Mouse (Mus musculus) cerebellum, adult 9-10 months (tissue): ENCODE results near the gene Abca7.

ENCODE experiments used
- DNase-seq: peaks from one replicate; pipeline ENCODE4 v3.0.0; 2022

The Abca7 gene

DNA sequence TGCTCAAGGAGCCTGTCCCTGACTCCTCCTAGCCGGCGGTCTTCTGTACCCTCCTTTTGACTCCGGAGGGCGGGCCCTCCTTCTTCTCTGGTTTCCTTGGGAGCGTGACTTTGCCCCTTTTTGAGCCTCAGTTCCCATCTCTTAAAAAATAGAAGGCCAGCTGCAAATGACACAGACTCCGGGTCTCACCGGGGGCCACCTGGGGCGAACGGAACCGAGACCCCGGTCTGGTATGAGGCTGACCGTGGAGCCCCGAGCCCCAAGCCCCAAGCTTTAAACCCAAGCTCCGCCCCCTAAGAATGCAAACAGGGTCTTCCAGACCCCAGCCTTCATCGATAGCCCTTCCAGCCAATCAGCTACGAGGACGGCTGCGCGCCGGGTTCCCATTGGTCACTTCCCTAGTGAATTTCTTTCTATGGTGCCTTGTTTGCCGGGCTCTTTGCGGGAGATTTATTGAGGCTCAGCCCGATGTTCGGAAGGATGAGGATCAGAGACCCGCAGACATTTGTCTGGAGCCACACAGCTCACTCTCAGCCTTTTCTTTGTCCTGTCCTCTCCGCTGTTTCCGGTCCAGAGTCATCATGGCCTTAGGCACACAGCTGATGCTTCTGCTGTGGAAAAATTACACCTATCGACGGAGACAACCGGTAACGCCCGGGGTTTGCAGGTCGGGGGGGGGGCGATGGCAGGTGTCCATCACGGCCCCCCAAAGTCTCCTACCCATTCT, 903 bp downstream of the Abca7 start:
- DNase-seq, result peak; percentile 85

- peak; percentile 86 for DNase-seq
These were observed 1.5 kb downstream of the Abca7 start for GRCm38 (mm10) chr10:79997819-79998218.

GRCm38 (mm10) chr10:80001945-80002344, 5.7 kb downstream of the Abca7 start:
- DNase-seq, result no peak

DNA sequence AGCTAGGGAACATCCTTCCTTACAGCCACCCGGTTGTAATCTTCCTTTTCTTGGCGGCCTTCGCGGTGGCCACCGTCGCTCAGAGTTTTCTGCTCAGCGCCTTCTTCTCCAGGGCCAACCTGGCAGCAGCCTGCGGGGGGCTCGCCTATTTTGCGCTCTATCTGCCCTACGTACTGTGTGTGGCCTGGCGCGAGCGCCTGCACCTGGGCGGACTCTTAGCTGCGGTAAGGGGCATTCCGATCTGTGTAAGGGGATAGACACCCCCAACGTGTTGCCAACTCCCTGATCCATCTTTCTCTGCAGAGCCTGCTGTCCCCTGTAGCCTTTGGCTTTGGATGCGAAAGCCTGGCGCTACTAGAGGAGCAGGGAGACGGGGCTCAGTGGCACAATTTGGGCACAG, 6.5 kb downstream of the Abca7 start:
- no peak for DNase-seq

- no peak for DNase-seq
These were observed 7.3 kb downstream of the Abca7 start for GRCm38 (mm10) chr10:80003374-80004232.

DNA sequence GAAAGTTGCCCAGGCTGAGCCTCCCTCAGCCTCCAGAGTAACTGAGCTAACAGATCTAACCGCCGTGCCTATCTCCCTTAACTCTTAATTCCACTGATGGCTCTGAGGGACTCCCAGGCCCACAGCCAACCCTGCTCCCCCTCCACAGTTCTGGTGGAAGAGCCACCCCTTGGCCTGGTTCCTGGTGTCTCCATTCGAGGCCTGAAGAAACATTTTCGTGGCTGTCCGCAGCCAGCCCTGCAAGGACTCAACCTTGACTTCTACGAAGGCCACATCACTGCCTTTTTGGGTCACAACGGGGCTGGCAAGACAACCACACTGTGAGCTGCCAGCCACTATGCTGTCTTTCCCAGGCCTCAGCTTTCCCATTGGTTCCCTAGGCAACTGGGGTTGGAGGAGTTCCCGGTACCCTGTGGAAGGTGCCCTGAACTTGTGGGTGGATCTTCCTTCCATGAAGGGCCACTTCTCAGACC, 8.0 kb downstream of the Abca7 start:
- no peak for DNase-seq

DNA sequence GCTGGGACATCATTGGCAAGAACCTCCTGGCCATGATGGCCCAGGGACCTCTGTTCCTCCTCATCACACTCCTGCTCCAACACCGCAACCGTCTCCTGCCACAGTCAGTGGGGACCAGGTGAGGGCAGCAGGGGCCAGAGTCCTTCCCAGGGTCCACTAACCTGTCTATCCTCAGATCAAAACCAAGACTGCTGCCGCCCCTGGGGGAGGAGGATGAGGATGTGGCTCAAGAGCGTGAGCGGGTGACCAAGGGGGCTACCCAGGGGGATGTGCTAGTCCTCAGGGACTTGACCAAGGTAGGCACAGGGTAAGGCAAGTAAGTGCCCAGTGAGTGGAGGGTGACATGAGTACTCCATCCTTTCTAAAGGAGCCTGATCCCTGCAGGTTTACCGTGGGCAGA, 15.4 kb downstream of the Abca7 start:
- no peak for DNase-seq

GRCm38 (mm10) chr10:80013609-80014008, 17.3 kb downstream of the Abca7 start:
- DNase-seq, result no peak

DNA sequence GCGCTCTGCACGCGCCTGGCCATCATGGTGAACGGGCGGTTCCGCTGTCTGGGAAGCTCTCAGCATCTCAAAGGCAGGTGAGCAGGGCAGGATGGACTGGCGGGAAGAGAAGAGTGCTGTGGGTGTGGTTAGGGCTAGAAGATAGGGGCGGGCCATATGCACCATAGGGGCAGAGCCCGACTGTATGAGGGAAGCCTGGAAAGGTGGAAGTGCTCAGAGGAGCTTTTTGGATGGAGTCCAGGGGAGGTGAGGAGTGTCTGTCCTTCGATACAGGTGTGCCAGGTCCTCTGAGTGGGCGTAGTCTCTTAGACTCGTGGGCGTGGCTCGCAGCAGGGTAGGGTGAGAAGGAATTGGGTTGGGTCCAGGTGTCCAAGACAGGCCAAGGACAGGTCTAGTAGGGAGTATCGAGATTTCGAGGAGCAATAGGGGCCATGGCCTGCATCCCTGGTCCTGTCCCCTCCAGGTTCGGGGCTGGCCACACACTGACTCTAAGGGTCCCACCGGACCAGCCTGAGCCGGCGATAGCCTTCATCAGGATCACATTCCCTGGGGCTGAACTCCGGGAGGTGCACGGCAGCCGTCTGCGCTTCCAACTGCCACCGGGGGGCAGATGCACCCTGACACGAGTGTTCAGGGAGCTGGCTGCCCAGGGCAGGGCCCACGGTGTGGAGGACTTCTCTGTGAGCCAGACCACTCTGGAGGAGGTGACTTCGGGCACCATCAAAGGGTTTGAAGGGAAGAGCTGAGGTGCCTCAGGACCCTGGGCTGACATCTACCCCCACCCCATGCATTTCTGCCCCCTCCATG, 18.4 kb downstream of the Abca7 start:
- DNase-seq, result no peak

GRCm38 (mm10) chr10:80015583-80015982, 19.3 kb downstream of the Abca7 start:
- DNase-seq, result no peak

GRCm38 (mm10) chr10:80016511-80016910, 20.2 kb downstream of the Abca7 start, which contains the start of gene Arhgap45:
Gene Arhgap45 (plus strand): TSS chr10:80016653.
- DNase-seq, result no peak

GRCm38 (mm10) chr10:80016931-80017330, 20.6 kb downstream of the Abca7 start:
- DNase-seq, result no peak

- no peak for DNase-seq
These were observed 21.1 kb downstream of the Abca7 start for GRCm38 (mm10) chr10:80017361-80017760.

GRCm38 (mm10) chr10:80017771-80018170, 21.5 kb downstream of the Abca7 start:
- DNase-seq, result no peak

DNA sequence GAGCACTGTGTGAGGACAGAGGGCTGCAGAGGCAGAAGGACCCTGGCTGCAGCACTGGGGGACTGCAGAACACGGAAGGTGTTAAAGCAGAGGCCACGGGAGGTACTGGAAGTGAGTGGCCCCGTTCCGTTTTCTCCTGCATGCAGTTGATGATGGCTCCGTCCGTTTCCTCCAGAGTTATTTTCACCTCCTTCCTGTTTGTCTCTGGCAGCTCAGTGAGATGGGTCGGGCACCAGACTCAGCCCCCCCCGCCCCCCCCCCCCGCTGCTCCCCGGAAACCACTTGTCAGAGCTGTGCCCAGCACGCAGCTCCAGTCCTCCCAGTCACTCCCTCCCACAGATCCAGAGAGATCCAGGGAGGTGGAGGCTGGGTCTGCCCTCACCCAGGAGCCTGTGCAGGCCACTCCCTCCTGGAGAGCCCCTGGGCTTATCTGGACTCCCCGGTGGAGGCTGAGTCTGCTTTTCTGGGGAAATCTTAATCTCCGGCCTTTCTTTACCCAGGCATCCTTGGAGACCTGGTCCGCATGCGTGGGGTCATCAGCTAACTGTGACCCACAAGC, 22.5 kb downstream of the Abca7 start:
- DNase-seq, result no peak

GRCm38 (mm10) chr10:80019471-80020131, 23.3 kb downstream of the Abca7 start:
- DNase-seq, result no peak

- DNase-seq, result no peak
These were observed 23.9 kb downstream of the Abca7 start for GRCm38 (mm10) chr10:80020191-80020590.

DNA sequence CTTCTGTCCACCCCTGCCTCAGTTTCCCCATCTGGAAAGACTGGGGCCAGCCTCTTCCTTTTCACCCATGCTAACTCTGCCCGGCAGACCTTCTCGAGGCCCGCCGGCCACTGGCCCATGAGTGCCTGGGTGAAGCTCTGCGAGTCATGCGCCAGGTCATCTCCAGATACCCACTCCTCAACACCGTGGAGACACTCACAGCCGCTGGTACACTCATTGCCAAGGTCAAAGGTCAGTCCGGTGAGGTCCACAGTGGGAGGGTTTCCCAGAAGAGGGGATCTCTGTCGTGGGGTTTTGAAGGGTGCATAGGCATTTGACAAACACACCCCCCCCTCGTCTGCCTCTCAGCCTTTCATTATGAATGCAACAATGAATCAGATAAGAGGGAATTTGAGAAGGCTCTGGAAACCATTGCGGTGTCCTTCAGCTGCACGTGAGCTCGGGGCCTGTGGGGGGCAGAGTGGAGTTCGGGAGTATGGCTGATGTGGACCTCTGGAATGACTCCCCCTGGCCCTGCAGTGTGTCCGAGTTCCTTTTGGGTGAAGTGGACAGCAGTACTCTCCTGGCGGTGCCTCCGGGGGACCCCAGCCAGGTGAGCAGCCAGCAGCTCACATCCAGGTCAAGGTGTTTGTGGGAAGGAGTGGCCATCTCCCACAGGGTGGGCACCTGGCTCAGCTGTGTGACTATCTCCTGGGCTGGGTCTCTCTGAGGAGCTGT, 24.5 kb downstream of the Abca7 start:
- DNase-seq, result no peak

DNA sequence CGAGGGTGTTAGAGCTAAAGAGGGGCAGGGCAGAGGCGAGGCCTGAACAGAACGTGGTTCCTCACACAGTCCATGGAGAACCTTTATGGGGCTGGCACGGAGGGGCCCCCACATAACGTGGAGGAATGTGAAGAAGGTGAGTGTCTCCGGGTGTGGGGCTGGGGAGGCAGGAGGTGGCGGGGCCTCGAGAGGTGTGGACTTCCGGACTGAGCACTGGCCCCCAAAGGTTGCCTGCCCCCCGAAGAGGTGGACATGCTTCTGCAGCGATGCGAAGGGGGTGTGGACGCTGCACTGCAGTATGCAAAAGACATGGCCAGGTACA, 25.0 kb downstream of the Abca7 start:
- no peak for DNase-seq

DNA sequence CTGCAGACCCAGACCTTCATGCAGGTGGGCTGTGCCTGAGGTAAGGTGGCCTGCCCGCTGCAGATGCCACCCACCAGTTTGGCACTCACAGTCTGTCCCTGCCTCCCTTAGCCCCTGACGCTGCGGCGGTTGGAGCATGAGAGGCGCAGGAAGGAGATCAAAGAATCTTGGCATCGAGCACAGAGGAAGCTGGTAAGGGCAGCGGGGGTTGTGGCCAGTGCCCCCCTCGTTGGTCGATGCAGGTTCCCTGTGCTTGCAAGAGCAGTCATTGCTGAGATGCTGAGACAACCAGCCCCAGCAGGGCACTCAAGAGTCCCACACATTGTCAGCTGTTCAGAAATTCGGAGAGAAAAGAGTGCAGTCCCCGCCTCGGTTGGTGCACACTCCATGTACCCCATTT, 25.9 kb downstream of the Abca7 start:
- no peak for DNase-seq

GRCm38 (mm10) chr10:80022806-80023205, 26.5 kb downstream of the Abca7 start:
- DNase-seq, result no peak

GRCm38 (mm10) chr10:80023758-80024157, 27.5 kb downstream of the Abca7 start:
- DNase-seq, result no peak
